Mouse (Mus musculus) limb, embryonic 11.5 days (tissue): ENCODE measurements around the gene Wnt10b. TPM values are rescaled to one million over a fixed set of nuclear protein-coding genes. Genes with fewer than 3 reads are reported as not detected.

Source experiments
- ATAC-seq: fragments of 200-750 bp; cut with Nextera tagmentation; 2 replicates; pipeline ENCODE4 v1.8.0; 2017; ENCODE audit warnings: low read depth; ENCODE audit not compliant: insufficient number of reproducible peaks, low FRiP score, low TSS enrichment
- DNase-seq: peaks from one replicate; pipeline ENCODE4 v3.0.0-alpha.2; 2015; ENCODE audit warnings: low spot score
- H3K27ac ChIP-seq: fragments of 300-500 bp; sonication (generic); replicated peaks from 2 replicates; pipeline ENCODE4 v1.5.1; 2014; ENCODE audit warnings: low read depth, mild to moderate bottlenecking, low read length
- H3K27me3 ChIP-seq: fragments of 300-500 bp; sonication (generic); 2 replicates; pipeline ENCODE4 v1.6.1; 2014; ENCODE audit warnings: mild to moderate bottlenecking, low read length, mixed read lengths; ENCODE audit not compliant: control insufficient read depth, insufficient read depth
- H3K36me3 ChIP-seq: fragments of 300-500 bp; sonication (generic); 2 replicates; pipeline ENCODE4 v1.6.1; 2014; ENCODE audit warnings: mild to moderate bottlenecking, low read length, moderate library complexity, mixed read lengths; ENCODE audit not compliant: control insufficient read depth, insufficient read depth
- H3K4me1 ChIP-seq: fragments of 300-500 bp; sonication (generic); 2 replicates; pipeline ENCODE4 v1.6.1; 2014; ENCODE audit warnings: low read length, mixed read lengths; ENCODE audit not compliant: control insufficient read depth, insufficient read depth
- H3K4me2 ChIP-seq: fragments of 300-500 bp; sonication (generic); 2 replicates; pipeline ENCODE4 v1.6.1; 2014; ENCODE audit warnings: low read depth, mild to moderate bottlenecking, moderate library complexity; ENCODE audit not compliant: severe bottlenecking
- H3K4me3 ChIP-seq: fragments of 300-500 bp; sonication (generic); 2 replicates; pipeline ENCODE4 v1.5.1; 2014; ENCODE audit warnings: low read depth, low read length
- H3K9ac ChIP-seq: fragments of 300-500 bp; sonication (generic); 2 replicates; pipeline ENCODE4 v1.6.1; 2014; ENCODE audit warnings: mild to moderate bottlenecking, low read length
- H3K9me3 ChIP-seq: fragments of 300-500 bp; sonication (generic); 2 replicates; pipeline ENCODE4 v1.6.1; 2016; ENCODE audit warnings: low read length; ENCODE audit not compliant: control insufficient read depth
- WGBS: fragments of 180-500 bp; shearing (Covaris S2); extraction: QIAGEN DNeasy Blood & Tissue Kit; methylation state at CpG from one replicate; pipeline ENCODE4 v1.1.7; 2014; 5-methylcytosine and 5-hydroxymethylcytosine counted together
- polyA plus RNA-seq: library from polyadenylated mRNA; unstranded; fragments of >200 nt; fragmentation: Nextera tagmentation; extraction: Ambion mirVana; gene quantifications from 2 replicates; pipeline ENCODE4 v1.2.1, GENCODE M21; 2014

Wnt10b gene
- 0.81 and 1.5 TPM in 2 replicates for polyA plus RNA-seq

DNA sequence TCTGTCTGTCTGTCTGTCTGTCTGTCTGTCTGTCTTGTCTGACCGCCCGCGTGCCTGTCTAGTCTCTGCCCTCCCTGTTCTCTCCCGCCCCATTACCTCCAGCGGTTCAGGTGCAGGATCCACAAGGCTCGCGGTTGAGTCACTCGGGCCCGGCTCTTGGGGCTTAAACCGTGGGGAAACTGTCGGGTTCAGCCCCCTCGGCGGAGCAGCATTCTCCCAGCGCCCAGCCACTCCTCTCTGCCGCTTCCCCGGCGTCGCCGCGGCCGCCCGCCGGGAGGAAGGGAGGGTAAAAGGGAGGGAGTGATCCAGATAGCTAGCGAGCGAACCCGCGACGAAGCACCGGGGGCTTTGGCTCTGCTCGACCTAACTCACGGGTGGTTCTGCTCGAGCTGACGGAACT lies at the start of gene Wnt10b:
TSS of gene Wnt10b (minus strand) at position 389 of the 400 bp plus-strand sequence.
- no peak for DNase-seq
- peaks cover 94% of the 10 kb centered on the region for H3K27me3 ChIP-seq
- peaks cover 11% of the 10 kb centered on the region for H3K4me1 ChIP-seq
- H3K27ac ChIP-seq: no peak within 1 kb of the TSS
- H3K36me3 ChIP-seq: no peaks in the 10 kb centered on the region
- peak within 1 kb of the TSS; percentile 16; the same call in 1 of the 2 replicates for H3K4me2 ChIP-seq
- no peak for ATAC-seq
- 0 out of 2 replicates have a peak within 1 kb of the TSS, but pooled peaks have one; percentile 7 for H3K4me3 ChIP-seq
- H3K9ac ChIP-seq: no peak within 1 kb of the TSS
- no peaks in the 10 kb centered on the region for H3K9me3 ChIP-seq
- WGBS: under 1% methylated on average over 33 of the region's 33 CpGs

DNA sequence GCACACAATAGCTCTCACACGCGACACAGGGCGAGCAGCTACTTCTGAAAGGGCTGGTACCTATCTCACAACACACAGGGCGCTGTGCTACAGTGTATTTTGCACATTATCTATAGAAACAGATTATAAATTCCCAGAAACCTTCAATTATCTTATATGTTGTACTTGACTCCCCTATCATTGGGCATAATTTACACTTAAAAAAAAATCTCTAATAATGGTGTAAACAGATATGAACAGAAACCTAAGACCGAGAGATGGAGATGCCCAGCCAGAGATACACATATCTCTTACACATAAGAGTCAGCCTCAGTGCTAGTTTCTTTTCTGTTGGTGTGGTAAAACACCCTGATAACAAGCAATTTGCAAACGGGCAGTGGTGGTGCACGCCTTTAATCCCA lies 49.7 kb upstream of the Wnt10b start:
- H3K4me3 ChIP-seq: no peak overlapping the region
- H3K36me3 ChIP-seq: peaks cover 6% of the 10 kb centered on the region; the same call in 1 of the 2 replicates
- H3K27ac ChIP-seq: no peak overlapping the region
- H3K9me3 ChIP-seq: no peaks in the 10 kb centered on the region
- no peak overlapping the region for H3K4me2 ChIP-seq
- H3K27me3 ChIP-seq: no peaks in the 10 kb centered on the region
- DNase-seq (no peak), ATAC-seq (no peak)
- H3K4me1 ChIP-seq: 0 out of 2 replicates have a peak, but pooled peaks cover 2% of the 10 kb centered on the region
- H3K9ac ChIP-seq: no peak overlapping the region
- 91% methylated on average over 7 of the region's 7 CpGs for WGBS

DNA sequence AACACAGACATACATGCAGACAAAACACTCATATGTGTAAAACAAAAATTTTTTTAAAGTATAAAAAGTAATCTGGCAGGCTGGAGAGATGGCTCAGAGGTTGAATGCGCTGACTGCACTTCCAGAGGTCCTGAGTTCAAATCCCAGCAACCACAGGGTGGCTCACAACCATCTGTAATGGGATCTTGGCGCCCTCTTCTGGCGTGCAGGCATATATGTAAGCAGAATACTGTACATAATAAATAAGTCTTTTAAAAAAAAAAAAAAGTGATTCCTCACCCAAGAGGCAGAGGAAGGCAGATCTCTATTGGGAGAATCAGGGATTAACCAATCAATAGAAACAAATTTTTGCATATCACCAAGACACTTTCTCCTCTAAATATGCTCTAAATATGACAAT lies 45.5 kb upstream of the Wnt10b start:
- H3K4me3 ChIP-seq: no peak overlapping the region
- H3K27ac ChIP-seq: no peak overlapping the region
- H3K9ac ChIP-seq: no peak overlapping the region
- H3K4me1 ChIP-seq: no peaks in the 10 kb centered on the region
- no peak for ATAC-seq
- no peaks in the 10 kb centered on the region for H3K27me3 ChIP-seq
- no peaks in the 10 kb centered on the region for H3K9me3 ChIP-seq
- 70% methylated on average over 3 of the region's 3 CpGs for WGBS
- no peak overlapping the region for H3K4me2 ChIP-seq
- peaks cover 6% of the 10 kb centered on the region; the same call in 1 of the 2 replicates for H3K36me3 ChIP-seq
- DNase-seq: no peak

DNA sequence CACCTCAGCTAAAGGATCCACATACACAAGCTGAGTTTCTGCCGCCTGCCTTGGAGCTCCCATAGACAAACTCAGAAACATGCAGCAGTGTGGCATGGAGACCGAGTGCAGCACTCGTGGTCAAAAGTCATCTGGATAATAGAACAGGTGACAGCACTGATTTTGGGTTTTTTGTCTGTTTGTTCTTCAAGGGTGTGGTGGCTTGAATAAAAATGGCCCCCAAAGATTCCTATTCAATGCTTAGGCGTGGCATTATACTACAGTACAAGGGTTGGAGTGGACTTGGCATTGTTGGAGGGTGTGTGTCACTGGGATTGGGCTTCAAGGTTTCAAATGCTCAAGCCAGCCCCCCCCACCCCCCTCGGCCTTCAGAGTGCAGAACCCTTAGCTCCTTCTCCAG lies 44.2 kb upstream of the Wnt10b start:
- H3K9me3 ChIP-seq: no peaks in the 10 kb centered on the region
- DNase-seq (no peak), ATAC-seq (no peak)
- H3K36me3 ChIP-seq: peaks cover 6% of the 10 kb centered on the region; the same call in 1 of the 2 replicates
- no peak overlapping the region for H3K9ac ChIP-seq
- H3K4me1 ChIP-seq: no peaks in the 10 kb centered on the region
- no peak overlapping the region for H3K4me2 ChIP-seq
- WGBS: 92% methylated on average over 5 of the region's 5 CpGs
- no peaks in the 10 kb centered on the region for H3K27me3 ChIP-seq
- H3K4me3 ChIP-seq: no peak overlapping the region
- no peak overlapping the region for H3K27ac ChIP-seq

DNA sequence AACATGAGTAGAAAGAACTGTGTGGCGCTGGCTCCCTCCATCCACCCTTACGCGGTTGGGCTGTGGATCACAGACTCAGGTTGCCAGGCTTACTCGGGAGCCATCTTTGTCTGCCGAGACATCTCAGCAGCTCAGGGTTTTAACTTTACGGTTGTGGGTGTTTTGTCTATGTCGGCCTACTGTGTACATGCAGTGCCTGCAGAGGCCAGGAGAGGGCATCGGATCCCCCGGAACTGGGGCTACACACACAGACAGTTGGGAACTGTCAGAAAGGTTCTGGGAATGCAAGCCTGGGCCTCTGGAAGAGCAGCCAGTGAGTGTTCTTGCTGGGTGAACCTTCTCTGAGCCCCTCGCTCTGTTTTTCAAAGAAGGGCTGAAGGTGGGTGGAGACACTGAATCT lies 43.5 kb upstream of the Wnt10b start:
- H3K9me3 ChIP-seq: no peaks in the 10 kb centered on the region
- no peaks in the 10 kb centered on the region for H3K27me3 ChIP-seq
- H3K9ac ChIP-seq: no peak overlapping the region
- H3K4me3 ChIP-seq: no peak overlapping the region
- DNase-seq (no peak), ATAC-seq (no peak)
- H3K4me1 ChIP-seq: no peaks in the 10 kb centered on the region
- peaks cover 6% of the 10 kb centered on the region; the same call in 1 of the 2 replicates for H3K36me3 ChIP-seq
- 36% methylated on average over 10 of the region's 10 CpGs for WGBS
- no peak overlapping the region for H3K27ac ChIP-seq
- H3K4me2 ChIP-seq: no peak overlapping the region

DNA sequence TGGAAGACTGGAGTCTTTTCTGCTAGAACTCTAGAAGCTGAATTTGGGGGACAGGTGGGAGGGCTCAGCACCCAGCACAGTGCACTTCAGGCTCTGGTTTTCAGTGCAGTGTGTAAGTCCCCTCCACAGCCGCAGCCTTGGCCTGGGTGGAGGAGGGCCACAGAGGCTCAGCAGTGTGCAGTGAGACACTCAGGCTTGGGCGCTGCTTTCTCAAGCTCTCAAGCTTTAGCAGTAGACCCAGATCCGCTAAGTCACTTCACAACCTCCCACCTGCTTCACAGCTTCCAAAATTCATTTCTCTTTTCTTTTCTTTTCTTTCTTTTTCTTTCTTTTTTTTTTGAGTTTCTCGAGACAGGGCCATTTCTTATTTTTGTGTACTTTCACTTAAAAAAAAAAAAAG lies 43.0 kb upstream of the Wnt10b start:
- H3K9ac ChIP-seq: no peak overlapping the region
- DNase-seq (no peak), ATAC-seq (no peak)
- H3K4me1 ChIP-seq: no peaks in the 10 kb centered on the region
- no peaks in the 10 kb centered on the region for H3K9me3 ChIP-seq
- no peak overlapping the region for H3K4me2 ChIP-seq
- H3K27me3 ChIP-seq: no peaks in the 10 kb centered on the region
- 86% methylated on average over 4 of the region's 4 CpGs for WGBS
- no peak overlapping the region for H3K4me3 ChIP-seq
- H3K36me3 ChIP-seq: peaks cover 6% of the 10 kb centered on the region; the same call in 1 of the 2 replicates
- no peak overlapping the region for H3K27ac ChIP-seq

DNA sequence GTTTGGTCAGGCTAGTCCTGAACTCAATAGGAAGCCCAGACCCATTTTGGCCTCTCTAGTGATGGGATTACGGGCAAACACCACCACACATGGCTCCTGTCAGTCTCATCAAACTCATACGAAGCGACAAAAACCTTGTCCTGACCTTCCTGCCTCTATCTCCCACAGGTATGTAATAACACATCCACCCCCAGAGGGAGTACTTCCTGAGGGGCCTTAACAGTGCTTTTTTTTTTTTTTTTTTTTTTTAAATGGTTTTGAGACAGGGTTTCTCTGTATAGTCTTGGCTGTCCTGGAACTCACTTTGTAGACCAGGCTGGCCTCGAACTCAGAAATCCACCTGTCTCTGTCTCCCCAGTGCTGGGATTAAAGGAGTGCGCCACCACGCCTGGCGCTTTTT lies 40.2 kb upstream of the Wnt10b start:
- DNase-seq (no peak), ATAC-seq (no peak)
- no peak overlapping the region for H3K4me2 ChIP-seq
- H3K27ac ChIP-seq: no peak overlapping the region
- no peaks in the 10 kb centered on the region for H3K9me3 ChIP-seq
- no peak overlapping the region for H3K4me3 ChIP-seq
- peaks cover 14% of the 10 kb centered on the region for H3K36me3 ChIP-seq
- no peak overlapping the region for H3K9ac ChIP-seq
- WGBS: 90% methylated on average over 7 of the region's 7 CpGs
- no peaks in the 10 kb centered on the region for H3K4me1 ChIP-seq
- no peaks in the 10 kb centered on the region for H3K27me3 ChIP-seq

DNA sequence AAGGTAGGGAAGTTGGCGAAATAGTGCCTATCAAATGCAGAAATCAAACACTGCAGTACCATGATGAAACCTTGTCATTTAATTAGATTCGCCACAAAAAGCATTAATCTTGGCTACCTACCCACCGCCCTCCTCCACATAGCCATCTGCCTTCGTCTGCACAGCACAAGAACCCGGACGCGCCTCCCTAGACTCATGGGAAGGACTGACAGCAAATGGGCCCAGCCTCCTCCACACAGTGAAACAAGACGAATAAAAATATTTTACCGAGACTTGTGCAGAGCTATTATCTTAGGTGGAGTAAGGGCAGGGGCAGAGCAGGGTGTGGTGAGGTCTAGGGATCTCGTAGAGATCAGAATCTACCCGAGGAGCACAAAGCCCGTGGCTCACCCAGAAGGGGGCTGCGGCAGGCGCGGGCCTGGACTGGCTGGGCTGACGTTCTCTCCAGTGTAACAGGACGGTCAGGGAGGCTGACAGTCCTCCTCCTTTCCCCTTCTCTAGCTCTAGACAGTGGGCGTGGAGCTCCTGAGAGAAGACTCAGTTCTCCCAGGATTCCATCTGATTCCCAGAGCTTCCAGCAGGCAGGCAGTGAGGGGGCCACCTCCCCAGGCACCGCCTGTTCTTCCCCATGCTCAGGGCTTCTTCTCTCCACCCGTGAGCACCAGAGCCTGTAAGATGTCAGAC lies 34.9 kb upstream of the Wnt10b start:
- H3K4me3 ChIP-seq: no peak overlapping the region
- H3K36me3 ChIP-seq: peaks cover 17% of the 10 kb centered on the region
- no peaks in the 10 kb centered on the region for H3K9me3 ChIP-seq
- H3K4me2 ChIP-seq: no peak overlapping the region
- WGBS: 88% methylated on average over 20 of the region's 20 CpGs
- ATAC-seq (no peak), DNase-seq (no peak)
- peaks cover 26% of the 10 kb centered on the region for H3K27me3 ChIP-seq
- H3K4me1 ChIP-seq: peaks cover 3% of the 10 kb centered on the region
- H3K27ac ChIP-seq: no peak overlapping the region
- no peak overlapping the region for H3K9ac ChIP-seq
